Mouse (Mus musculus) kidney, postnatal 10 days (tissue): ENCODE data around the gene Syt14.

Experiments used
- DNase-seq: peaks from one replicate; pipeline ENCODE4 v3.0.0; 2021; ENCODE audit warnings: mixed read lengths

Gene Syt14

GRCm38 (mm10) chr1:193035371-193036238 lies at the start of gene Syt14:
Syt14 (minus strand) TSS chr1:193035775.
- peak; percentile 88 for DNase-seq

GRCm38 (mm10) chr1:193084016-193084415 lies 48.4 kb upstream of the Syt14 start:
- DNase-seq = no peak

GRCm38 (mm10) chr1:193083051-193083450 lies 47.5 kb upstream of the Syt14 start:
- DNase-seq = no peak

- DNase-seq = no peak
Measured at GRCm38 (mm10) chr1:193082311-193082921, 46.8 kb upstream of the Syt14 start.

GRCm38 (mm10) chr1:193062618-193063017 lies 27.0 kb upstream of the Syt14 start:
- DNase-seq = no peak

- no peak for DNase-seq
Measured at GRCm38 (mm10) chr1:193060167-193060566, 24.6 kb upstream of the Syt14 start.

GRCm38 (mm10) chr1:193059596-193059995 lies 24.0 kb upstream of the Syt14 start:
- no peak for DNase-seq

GRCm38 (mm10) chr1:193054401-193054800 lies 18.8 kb upstream of the Syt14 start:
- DNase-seq = no peak

GRCm38 (mm10) chr1:193053065-193053464 lies 17.5 kb upstream of the Syt14 start:
- no peak for DNase-seq

GRCm38 (mm10) chr1:193047616-193048015 lies 12.0 kb upstream of the Syt14 start:
- no peak for DNase-seq

GRCm38 (mm10) chr1:193042760-193043295 lies 7.3 kb upstream of the Syt14 start:
- no peak for DNase-seq

GRCm38 (mm10) chr1:193034951-193035370 lies 614 bp downstream of the Syt14 start:
- no peak for DNase-seq

- DNase-seq = no peak
Measured at GRCm38 (mm10) chr1:193024311-193024710, 11.3 kb downstream of the Syt14 start.

- DNase-seq = no peak
Measured at GRCm38 (mm10) chr1:193012351-193012750, 23.2 kb downstream of the Syt14 start.

- no peak for DNase-seq
Measured at GRCm38 (mm10) chr1:193011000-193011769, 24.4 kb downstream of the Syt14 start.

GRCm38 (mm10) chr1:193004581-193004980 lies 31.0 kb downstream of the Syt14 start:
- no peak for DNase-seq

- no peak for DNase-seq
Measured at GRCm38 (mm10) chr1:193003953-193004352, 31.6 kb downstream of the Syt14 start.

GRCm38 (mm10) chr1:193002307-193002706 lies 33.3 kb downstream of the Syt14 start:
- DNase-seq = no peak

GRCm38 (mm10) chr1:193001587-193001986 lies 34.0 kb downstream of the Syt14 start:
- DNase-seq = no peak

GRCm38 (mm10) chr1:193000908-193001307 lies 34.7 kb downstream of the Syt14 start:
- no peak for DNase-seq

- no peak for DNase-seq
Measured at GRCm38 (mm10) chr1:192994179-192994873, 41.2 kb downstream of the Syt14 start.

GRCm38 (mm10) chr1:192993491-192993890 lies 42.1 kb downstream of the Syt14 start:
- DNase-seq = no peak
